Mouse (Mus musculus) CH12.LX (cell line): ENCODE data around the gene Slc7a8.

Source experiments
- CTCF ChIP-seq, 2 experiments: IDR thresholded peaks in 1 of 2; conservative IDR thresholded peaks in 1 of 2; 2 replicates each; pipeline ENCODE4 v1.5.1; 2011 to 2012; ENCODE audit warnings: low read depth in 2 of 2, low read length in 2 of 2, improper control_type of control experiment in 1 of 2, inconsistent platforms in 1 of 2, mild to moderate bottlenecking in 1 of 2, moderate library complexity in 1 of 2
- JUND ChIP-seq: conservative IDR thresholded peaks from 2 replicates; pipeline ENCODE4 v1.6.1; 2011; ENCODE audit warnings: low read depth, low read length, improper control_type of control experiment
- MAFK ChIP-seq: IDR thresholded peaks from 2 replicates; pipeline ENCODE4 v1.6.1; 2011; ENCODE audit warnings: low read length, improper control_type of control experiment; ENCODE audit not compliant: insufficient replicate concordance
- NRF1 ChIP-seq: IDR thresholded peaks from 2 replicates; pipeline ENCODE4 v1.6.1; 2014; ENCODE audit warnings: low read depth, mild to moderate bottlenecking, inconsistent platforms, low read length, improper control_type of control experiment, moderate library complexity
- POLR2A ChIP-seq: IDR thresholded peaks from 2 replicates; pipeline ENCODE4 v1.6.1; 2011; ENCODE audit warnings: low read depth, mild to moderate bottlenecking, improper control_type of control experiment, low read length
- POLR2AphosphoS2 ChIP-seq: IDR thresholded peaks from 2 replicates; pipeline ENCODE4 v1.6.1; 2011; ENCODE audit warnings: low read depth, low read length, improper control_type of control experiment
- SIN3A ChIP-seq: IDR thresholded peaks from 2 replicates; pipeline ENCODE4 v1.6.1; 2012; ENCODE audit warnings: low read length, improper control_type of control experiment, inconsistent platforms
- SMC3 ChIP-seq: IDR thresholded peaks from 2 replicates; pipeline ENCODE4 v1.6.1; 2011; ENCODE audit warnings: low read depth, low read length, improper control_type of control experiment
- TCF12 ChIP-seq: IDR thresholded peaks from 2 replicates; pipeline ENCODE4 v1.6.1; 2014; ENCODE audit warnings: low read depth, mild to moderate bottlenecking, inconsistent platforms, low read length, improper control_type of control experiment
- USF2 ChIP-seq: conservative IDR thresholded peaks from 2 replicates; pipeline ENCODE4 v1.6.1; 2011; ENCODE audit warnings: low read depth, low read length, improper control_type of control experiment

DNA sequence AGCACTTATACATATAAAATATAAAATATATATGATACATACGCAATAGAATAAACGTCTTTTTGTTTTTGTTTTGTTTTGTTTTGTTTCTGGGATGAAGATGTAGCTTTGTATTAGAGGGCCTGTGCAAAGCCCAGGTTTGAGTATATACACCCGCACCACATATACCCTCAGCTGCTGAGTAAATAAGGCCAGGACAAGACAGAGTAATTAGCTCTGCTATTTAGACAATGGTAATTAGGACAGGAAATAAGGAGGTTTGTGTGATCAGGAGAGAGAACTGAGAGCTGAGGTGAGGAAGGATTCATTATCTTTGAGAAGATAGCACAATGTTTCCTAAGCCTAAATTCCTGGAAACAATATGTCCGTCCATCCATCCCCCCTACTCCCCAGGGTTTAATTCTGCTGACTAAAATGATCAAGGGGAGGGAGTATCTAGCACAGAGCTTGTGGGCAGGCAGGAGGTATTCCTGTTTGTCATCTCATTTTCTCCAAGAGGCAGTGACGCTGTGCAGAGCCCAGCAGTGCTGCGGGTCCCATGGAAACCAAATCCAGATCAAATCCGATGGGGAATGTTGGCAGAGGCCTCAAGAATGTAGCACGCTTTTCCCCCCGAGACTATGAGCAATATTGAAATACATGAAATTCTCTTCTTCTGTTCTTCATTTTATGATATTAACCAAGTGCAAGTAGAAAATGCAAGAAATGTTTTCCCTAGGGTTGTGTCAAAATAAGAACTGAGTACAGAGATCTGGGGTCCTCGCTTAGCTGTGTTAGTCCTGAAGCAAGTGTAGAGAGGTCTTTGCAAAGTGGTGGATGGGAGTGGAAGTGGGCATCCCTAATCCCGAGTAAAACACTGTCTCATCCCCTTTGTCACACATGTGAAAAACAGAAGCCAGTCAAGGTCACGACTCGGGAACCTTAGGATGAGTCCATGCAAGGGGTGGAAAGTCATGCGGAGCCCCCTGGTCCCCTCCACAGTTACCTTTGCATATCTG, 44.9 kb downstream of the Slc7a8 start:
- TF ChIP-seq USF2, result no peak
- TF ChIP-seq POLR2A, result no peak
- no peak for TF ChIP-seq SMC3
- no peak for TF ChIP-seq SIN3A
- TF ChIP-seq MAFK, result no peak
- no peak for TF ChIP-seq CTCF (conservative IDR thresholded peaks at IDR 0.05 in 1 of 2, IDR thresholded peaks at IDR 0.05 in 1 of 2; ENCODE audit: low read depth in 2 of 2, low read length in 2 of 2)
- TF ChIP-seq TCF12, result no peak
- no peak for TF ChIP-seq POLR2AphosphoS2
- TF ChIP-seq JUND, result no peak
- TF ChIP-seq NRF1, result no peak
